Mouse (Mus musculus): ENCODE data around the gene Postn. TPM values are rescaled to one million over a fixed set of nuclear protein-coding genes. Genes with fewer than 3 reads are reported as not detected.

The Postn gene
- 34.9 and 182 TPM in 2 replicates for polyA plus RNA-seq (2012; rRNA removed)

DNA sequence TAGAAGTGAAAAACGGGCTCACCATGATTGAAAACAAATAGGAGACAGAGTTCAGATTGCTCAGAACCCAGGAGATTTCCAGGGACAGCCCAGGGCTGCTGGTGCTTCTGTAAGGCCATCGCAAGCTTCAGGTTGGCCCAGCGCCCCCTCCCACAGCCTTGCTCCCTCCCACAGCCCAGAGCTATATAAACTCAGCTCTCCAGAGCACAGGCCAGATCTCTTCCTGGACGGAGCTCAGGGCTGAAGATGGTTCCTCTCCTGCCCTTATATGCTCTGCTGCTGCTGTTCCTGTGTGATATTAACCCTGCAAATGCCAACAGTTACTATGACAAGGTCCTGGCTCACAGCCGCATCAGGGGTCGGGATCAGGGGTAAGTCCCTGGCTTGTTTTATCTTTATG is at the start of gene Postn:
TSS of gene Postn (plus strand) at position 213 of the 400 bp plus-strand sequence.

Other genes with a start within 250 kb of the Postn start
- 5.1 and 5.6 TPM in 2 replicates for gene Trpc4, start 205.1 kb upstream of the Postn start, polyA plus RNA-seq (2012; rRNA removed)

Measured in central nervous system, embryonic 14 days (tissue).